Mouse (Mus musculus): ENCODE measurements around the gene Pla2g2c.

DNA sequence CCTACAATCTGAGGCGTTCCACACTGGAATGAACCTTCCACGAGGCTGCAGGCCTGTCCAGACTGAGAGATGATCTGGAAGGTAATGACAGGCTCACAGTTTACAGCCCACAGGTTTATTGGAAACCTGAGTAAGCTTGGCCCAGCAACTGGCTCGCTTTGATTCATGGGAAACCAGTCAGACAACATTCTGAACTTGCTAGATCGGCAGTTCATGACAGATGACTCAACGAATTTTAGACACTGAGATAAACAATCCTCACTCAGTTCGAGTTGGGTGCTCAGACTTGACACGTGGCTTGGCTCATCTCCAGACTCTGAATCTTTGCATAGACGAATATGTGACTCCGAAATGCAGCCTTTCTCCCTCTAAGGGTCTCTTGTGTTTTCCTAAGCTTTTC, 68.0 kb downstream of the Pla2g2c start:
- TF ChIP-seq CTCF (IDR thresholded peaks at IDR 0.05; ENCODE audit: low read depth) = no peak
- no peak for TF ChIP-seq EP300 (IDR thresholded peaks at IDR 0.05; ENCODE audit: low read depth)
